Mouse (Mus musculus) midbrain, embryonic 13.5 days (tissue): ENCODE measurements around the gene Tmem132d. TPM values are rescaled to one million over a fixed set of nuclear protein-coding genes. Genes with fewer than 3 reads are reported as not detected.
A peak's percentile ranks its signal among the peaks of the same experiment; 100 is the strongest.
"Not testable (repeated sequence)": the region's sequence is repeated elsewhere in the genome, so short reads cannot be mapped to it uniquely, and the experiment has no call there.

Experiments
- ATAC-seq: fragments of 200-750 bp; cut with Nextera tagmentation; 2 replicates; pipeline ENCODE4 v1.8.0; 2017; ENCODE audit warnings: mild to moderate bottlenecking, moderate TSS enrichment, moderate library complexity
- H3K27ac ChIP-seq: fragments of 300-500 bp; sonication (generic); 2 replicates; pipeline ENCODE4 v1.5.1; 2015; ENCODE audit warnings: inconsistent platforms, mild to moderate bottlenecking, moderate library complexity
- H3K27me3 ChIP-seq: fragments of 300-500 bp; sonication (generic); 2 replicates; pipeline ENCODE4 v1.6.1; 2015; ENCODE audit warnings: mild to moderate bottlenecking, inconsistent platforms
- H3K36me3 ChIP-seq: fragments of 300-500 bp; sonication (generic); 2 replicates; pipeline ENCODE4 v1.6.1; 2015; ENCODE audit warnings: mild to moderate bottlenecking, inconsistent platforms
- H3K4me1 ChIP-seq: fragments of 300-500 bp; sonication (generic); replicated peaks from 2 replicates; pipeline ENCODE4 v1.6.1; 2015; ENCODE audit warnings: inconsistent platforms
- H3K4me2 ChIP-seq: fragments of 300-500 bp; sonication (generic); replicated peaks from 2 replicates; pipeline ENCODE4 v1.6.1; 2015; ENCODE audit warnings: moderate library complexity, mild to moderate bottlenecking, inconsistent platforms
- H3K4me3 ChIP-seq: fragments of 300-500 bp; sonication (generic); replicated peaks from 2 replicates; pipeline ENCODE4 v1.5.1; 2015; ENCODE audit warnings: mild to moderate bottlenecking, inconsistent platforms
- H3K9ac ChIP-seq: fragments of 300-500 bp; sonication (generic); replicated peaks from 2 replicates; pipeline ENCODE4 v1.6.1; 2015; ENCODE audit warnings: mild to moderate bottlenecking, inconsistent platforms
- H3K9me3 ChIP-seq: fragments of 300-500 bp; sonication (generic); 2 replicates; pipeline ENCODE4 v1.6.1; 2016; ENCODE audit warnings: mild to moderate bottlenecking, inconsistent platforms
- WGBS: fragments of 180-500 bp; shearing (Covaris S2); methylation state at CpG from one replicate; pipeline ENCODE4 v1.1.7; 2015; 5-methylcytosine and 5-hydroxymethylcytosine counted together
- polyA plus RNA-seq: library from polyadenylated mRNA; unstranded; fragments of >200 nt; fragmentation: Nextera tagmentation; extraction: Ambion mirVana; gene quantifications from 2 replicates; pipeline ENCODE4 v1.2.1, GENCODE M21; 2015

Tmem132d gene
- polyA plus RNA-seq, 1 experiment from 2014 or later: 1.3 TPM

DNA sequence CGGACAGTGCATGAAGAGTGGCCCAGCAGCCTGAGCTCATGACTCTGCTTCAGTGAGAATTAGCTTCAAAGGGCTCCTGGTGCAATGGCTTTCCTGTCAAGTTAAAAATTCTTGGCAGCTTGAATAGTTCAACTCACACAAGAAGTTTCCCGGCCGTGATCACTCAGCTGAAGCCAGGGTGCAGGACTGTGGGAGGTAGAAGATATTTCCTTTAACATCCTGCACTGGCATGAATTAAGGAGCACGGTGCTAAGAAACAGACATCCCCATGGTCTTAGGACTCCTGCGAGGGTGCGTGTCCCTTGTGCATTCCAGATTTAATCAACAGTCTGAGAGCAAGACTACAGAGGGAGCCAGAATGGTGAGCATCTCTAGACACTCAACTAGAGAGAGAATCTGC is 480.1 kb downstream of the Tmem132d start:
- WGBS: 71% methylated on average over 6 of the region's 6 CpGs
- no peak for ATAC-seq
- H3K9ac ChIP-seq: no peak overlapping the region
- H3K4me1 ChIP-seq: no peaks in the 10 kb centered on the region
- no peaks in the 10 kb centered on the region for H3K36me3 ChIP-seq
- no peak overlapping the region for H3K27ac ChIP-seq
- H3K9me3 ChIP-seq: no peaks in the 10 kb centered on the region
- no peak overlapping the region for H3K4me3 ChIP-seq
- H3K4me2 ChIP-seq: no peak overlapping the region
- no peaks in the 10 kb centered on the region for H3K27me3 ChIP-seq

DNA sequence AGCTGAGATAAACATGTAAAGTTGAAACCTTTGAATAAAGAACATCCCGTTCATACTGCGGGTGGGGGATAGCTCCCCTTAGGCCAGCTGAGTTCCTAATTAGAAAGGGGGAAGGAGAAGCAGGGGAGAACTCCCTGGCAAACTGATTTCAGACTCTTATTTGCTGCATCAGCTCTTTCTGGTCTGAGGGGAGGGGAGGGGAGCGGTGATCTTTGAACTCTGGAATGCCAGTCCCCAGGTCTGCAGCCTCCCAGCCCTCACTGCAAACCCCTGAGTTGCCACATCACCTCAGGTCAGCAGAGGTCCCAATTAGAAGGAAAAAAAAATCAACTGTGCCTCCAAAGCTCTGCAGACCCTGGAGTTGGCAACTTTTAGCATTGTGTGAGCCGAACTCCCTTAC is 482.3 kb downstream of the Tmem132d start:
- Histone ChIP-seq H3K4me2 (no peak overlapping the region), H3K9me3 (no peaks in the 10 kb centered on the region), H3K4me1 (no peaks in the 10 kb centered on the region), H3K4me3 (no peak overlapping the region), H3K27me3 (no peaks in the 10 kb centered on the region), H3K9ac (no peak overlapping the region), H3K27ac (no peak overlapping the region), H3K36me3 (no peaks in the 10 kb centered on the region)
- WGBS: 71% methylated on average over 4 of the region's 4 CpGs
- no peak for ATAC-seq

DNA sequence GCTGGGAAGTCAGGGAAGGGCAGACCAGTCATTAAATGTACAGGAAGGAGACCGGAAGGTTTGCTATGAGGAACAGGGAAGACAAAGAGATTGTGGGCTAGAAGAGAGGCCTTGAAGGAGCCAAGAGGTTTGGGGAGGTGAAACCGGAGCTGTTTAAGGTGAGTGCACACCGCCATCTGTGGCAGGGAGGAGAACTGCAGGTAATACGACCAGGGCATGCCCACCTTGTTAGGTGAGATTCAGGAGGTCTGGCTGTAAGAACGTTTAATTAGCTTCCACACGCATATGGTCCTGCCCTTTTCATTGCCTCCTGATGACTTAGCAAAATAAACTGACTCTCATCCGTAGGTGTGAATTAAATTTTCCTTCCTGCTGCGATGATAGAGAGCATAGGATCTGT is 485.6 kb downstream of the Tmem132d start:
- WGBS: 38% methylated on average over 8 of the region's 8 CpGs
- ATAC-seq: no peak
- Histone ChIP-seq H3K27me3 (no peaks in the 10 kb centered on the region), H3K9ac (no peak overlapping the region), H3K36me3 (no peaks in the 10 kb centered on the region), H3K4me2 (no peak overlapping the region), H3K4me3 (no peak overlapping the region), H3K27ac (no peak overlapping the region), H3K9me3 (no peaks in the 10 kb centered on the region), H3K4me1 (no peaks in the 10 kb centered on the region)

DNA sequence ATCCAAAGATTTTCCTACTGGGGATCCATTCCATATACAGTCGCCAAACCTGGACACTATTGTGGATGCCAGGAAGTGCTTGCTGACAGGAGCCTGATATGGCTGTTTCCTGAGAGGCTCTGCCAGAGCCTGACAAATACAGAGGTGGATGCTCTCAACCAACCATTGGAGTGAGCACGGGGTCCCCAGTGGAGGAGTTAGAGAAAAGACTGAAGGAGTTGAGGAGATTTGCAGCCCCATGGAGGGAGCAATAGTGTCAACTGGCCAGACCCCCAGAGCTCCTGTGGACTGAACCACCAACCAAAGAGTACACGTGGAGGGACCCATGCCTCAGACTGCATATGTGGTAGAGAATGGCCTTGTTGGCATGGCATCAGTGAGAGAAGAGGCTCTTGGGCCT is 490.7 kb downstream of the Tmem132d start:
- not testable (repeated sequence) for H3K9me3 ChIP-seq, H3K4me1 ChIP-seq, H3K4me2 ChIP-seq, H3K4me3 ChIP-seq, H3K9ac ChIP-seq, H3K36me3 ChIP-seq, H3K27ac ChIP-seq, H3K27me3 ChIP-seq, ATAC-seq
- WGBS: 86% methylated on average over 3 of the region's 3 CpGs

GRCm38 (mm10) chr5:127937914-127938313 is 495.0 kb downstream of the Tmem132d start:
- Histone ChIP-seq H3K9me3 (no peaks in the 10 kb centered on the region), H3K9ac (no peak overlapping the region), H3K4me2 (no peak overlapping the region), H3K4me1 (no peaks in the 10 kb centered on the region), H3K4me3 (no peak overlapping the region), H3K36me3 (no peaks in the 10 kb centered on the region), H3K27ac (no peak overlapping the region), H3K27me3 (no peaks in the 10 kb centered on the region)
- 67% methylated on average over 3 of the region's 3 CpGs for WGBS
- no peak for ATAC-seq

DNA sequence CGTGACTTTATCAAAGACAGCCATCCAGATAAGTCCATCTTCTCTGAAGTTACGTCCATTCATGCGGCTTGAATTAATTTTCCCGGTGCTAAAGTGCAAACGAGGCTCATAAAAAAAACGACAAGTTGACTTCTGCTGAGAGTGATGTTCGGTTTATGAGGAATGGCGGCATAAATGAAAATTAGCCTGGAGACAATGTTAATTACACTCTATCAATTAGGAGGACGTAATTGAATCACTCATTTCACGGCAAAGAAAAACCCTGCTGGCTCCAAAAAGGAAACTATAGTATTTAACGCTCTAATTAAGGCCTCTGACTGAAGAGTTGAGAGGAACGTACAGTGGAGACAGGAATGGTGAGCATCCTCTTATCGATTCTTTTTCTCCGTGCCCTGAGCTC is 503.2 kb downstream of the Tmem132d start:
- Histone ChIP-seq H3K4me2 (no peak overlapping the region), H3K9ac (no peak overlapping the region), H3K27ac (no peak overlapping the region), H3K4me3 (no peak overlapping the region), H3K27me3 (peaks cover 4% of the 10 kb centered on the region), H3K4me1 (peaks cover under 1% of the 10 kb centered on the region; the same call in 1 of the 2 replicates), H3K36me3 (no peaks in the 10 kb centered on the region), H3K9me3 (no peaks in the 10 kb centered on the region)
- ATAC-seq: no peak
- 75% methylated on average over 14 of the region's 14 CpGs for WGBS

- no peak overlapping the region for H3K4me2 ChIP-seq
- H3K4me3 ChIP-seq: no peak overlapping the region
- H3K9me3 ChIP-seq: no peaks in the 10 kb centered on the region
- no peaks in the 10 kb centered on the region for H3K36me3 ChIP-seq
- H3K27me3 ChIP-seq: peaks cover 13% of the 10 kb centered on the region
- H3K27ac ChIP-seq: no peak overlapping the region
- 87% methylated on average over 2 of the region's 2 CpGs for WGBS
- H3K9ac ChIP-seq: no peak overlapping the region
- peaks cover 22% of the 10 kb centered on the region for H3K4me1 ChIP-seq
- ATAC-seq: no peak
Measured at GRCm38 (mm10) chr5:127926686-127927085, 506.2 kb downstream of the Tmem132d start.

DNA sequence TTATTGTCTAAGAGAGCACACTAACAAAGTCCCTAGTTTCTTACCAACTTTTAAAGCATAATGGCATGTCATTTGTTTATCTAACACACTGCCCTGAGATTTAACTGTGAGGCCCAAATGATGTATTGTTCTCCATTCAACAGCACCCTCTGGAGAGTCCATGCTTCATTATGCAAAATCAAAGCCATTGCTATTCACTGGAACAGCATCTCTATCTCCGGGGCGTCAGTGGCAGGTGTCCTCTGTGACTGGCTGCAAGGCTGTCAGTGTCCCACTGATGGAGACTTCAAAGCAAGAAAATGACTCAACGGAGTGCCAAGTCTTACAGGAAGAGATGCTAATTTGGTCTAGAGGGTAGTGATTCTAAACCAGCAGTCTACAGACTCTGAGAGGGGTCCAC is 508.8 kb downstream of the Tmem132d start:
- Histone ChIP-seq H3K36me3 (no peaks in the 10 kb centered on the region), H3K4me1 (peaks cover 22% of the 10 kb centered on the region), H3K9ac (no peak overlapping the region), H3K27ac (no peak overlapping the region), H3K9me3 (no peaks in the 10 kb centered on the region), H3K4me2 (peak overlapping the region; percentile 6; the same call in 1 of the 2 replicates), H3K4me3 (no peak overlapping the region), H3K27me3 (peaks cover 35% of the 10 kb centered on the region)
- 2% methylated on average over 3 of the region's 3 CpGs for WGBS
- ATAC-seq: peak; percentile 79

- peaks cover 16% of the 10 kb centered on the region for H3K4me1 ChIP-seq
- no peaks in the 10 kb centered on the region for H3K36me3 ChIP-seq
- H3K9me3 ChIP-seq: no peaks in the 10 kb centered on the region
- ATAC-seq: no peak
- no peak overlapping the region for H3K9ac ChIP-seq
- no peak overlapping the region for H3K4me2 ChIP-seq
- peaks cover 31% of the 10 kb centered on the region for H3K27me3 ChIP-seq
- no peak overlapping the region for H3K27ac ChIP-seq
- no peak overlapping the region for H3K4me3 ChIP-seq
- 60% methylated on average over 1 of the region's 1 CpGs for WGBS
Measured at GRCm38 (mm10) chr5:127919171-127919570, 513.7 kb downstream of the Tmem132d start.

DNA sequence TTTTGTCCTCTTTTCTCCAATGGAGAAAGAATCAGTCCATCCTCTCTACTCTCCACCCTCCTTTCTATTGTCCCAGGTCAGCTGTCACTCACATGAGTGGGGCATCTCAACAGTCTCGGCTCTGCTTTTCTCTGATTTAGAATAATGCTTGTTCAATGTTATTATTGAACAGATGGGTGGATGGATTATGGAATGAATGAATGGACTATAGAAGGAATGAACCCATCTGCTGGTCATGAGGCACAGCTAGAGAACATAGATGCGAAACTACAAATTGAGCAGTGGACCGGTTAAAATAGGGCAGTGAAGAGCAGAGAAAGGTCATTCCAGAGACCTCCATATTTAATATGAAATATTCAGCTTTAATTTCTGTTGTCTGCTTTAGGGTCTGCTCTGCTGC is 514.5 kb downstream of the Tmem132d start:
- WGBS: 74% methylated on average over 3 of the region's 3 CpGs
- Histone ChIP-seq H3K4me2 (no peak overlapping the region), H3K27ac (no peak overlapping the region), H3K9ac (no peak overlapping the region), H3K4me1 (peaks cover 8% of the 10 kb centered on the region), H3K36me3 (no peaks in the 10 kb centered on the region), H3K9me3 (no peaks in the 10 kb centered on the region), H3K4me3 (no peak overlapping the region), H3K27me3 (peaks cover 31% of the 10 kb centered on the region)
- no peak for ATAC-seq

GRCm38 (mm10) chr5:127914157-127914556 is 518.7 kb downstream of the Tmem132d start:
- H3K9me3 ChIP-seq: no peaks in the 10 kb centered on the region
- no peaks in the 10 kb centered on the region; the same call in 1 of the 2 replicates for H3K27me3 ChIP-seq
- H3K27ac ChIP-seq: no peak overlapping the region
- ATAC-seq: no peak
- WGBS: 85% methylated on average over 11 of the region's 11 CpGs
- H3K4me1 ChIP-seq: no peaks in the 10 kb centered on the region; the same call in 1 of the 2 replicates
- no peak overlapping the region for H3K4me3 ChIP-seq
- H3K9ac ChIP-seq: no peak overlapping the region
- H3K4me2 ChIP-seq: no peak overlapping the region
- no peaks in the 10 kb centered on the region for H3K36me3 ChIP-seq

- Histone ChIP-seq H3K4me3 (no peak overlapping the region), H3K9ac (no peak overlapping the region), H3K36me3 (no peaks in the 10 kb centered on the region), H3K9me3 (no peaks in the 10 kb centered on the region), H3K27ac (no peak overlapping the region), H3K4me2 (no peak overlapping the region), H3K27me3 (no peaks in the 10 kb centered on the region), H3K4me1 (no peaks in the 10 kb centered on the region)
- ATAC-seq: no peak
- WGBS: 85% methylated on average over 3 of the region's 3 CpGs
Measured at GRCm38 (mm10) chr5:127911603-127912002, 521.3 kb downstream of the Tmem132d start.

GRCm38 (mm10) chr5:127910356-127910755 is 522.5 kb downstream of the Tmem132d start:
- no peak overlapping the region for H3K27ac ChIP-seq
- no peak for ATAC-seq
- H3K9me3 ChIP-seq: no peaks in the 10 kb centered on the region
- H3K4me1 ChIP-seq: no peaks in the 10 kb centered on the region
- no peaks in the 10 kb centered on the region for H3K36me3 ChIP-seq
- no peaks in the 10 kb centered on the region for H3K27me3 ChIP-seq
- 65% methylated on average over 2 of the region's 2 CpGs for WGBS
- no peak overlapping the region for H3K9ac ChIP-seq
- no peak overlapping the region for H3K4me3 ChIP-seq
- H3K4me2 ChIP-seq: no peak overlapping the region
